Mouse (Mus musculus) kidney, adult 2 months (tissue): Measurements from ENCODE around the gene Hdac11.

Experiments used
- CTCF ChIP-seq: fragments of 200-500 bp; conservative IDR thresholded peaks from 2 replicates; pipeline ENCODE4 v1.5.1; 2011; ENCODE audit warnings: low read depth, mild to moderate bottlenecking, control low read depth, low read length, moderate library complexity, mixed read lengths; ENCODE audit not compliant: insufficient read depth, insufficient read length
- POLR2A ChIP-seq: fragments of 200-500 bp; IDR thresholded peaks from one replicate; pipeline ENCODE4 v1.6.1; 2011; ENCODE audit warnings: low read depth, low read length, control low read depth

DNA sequence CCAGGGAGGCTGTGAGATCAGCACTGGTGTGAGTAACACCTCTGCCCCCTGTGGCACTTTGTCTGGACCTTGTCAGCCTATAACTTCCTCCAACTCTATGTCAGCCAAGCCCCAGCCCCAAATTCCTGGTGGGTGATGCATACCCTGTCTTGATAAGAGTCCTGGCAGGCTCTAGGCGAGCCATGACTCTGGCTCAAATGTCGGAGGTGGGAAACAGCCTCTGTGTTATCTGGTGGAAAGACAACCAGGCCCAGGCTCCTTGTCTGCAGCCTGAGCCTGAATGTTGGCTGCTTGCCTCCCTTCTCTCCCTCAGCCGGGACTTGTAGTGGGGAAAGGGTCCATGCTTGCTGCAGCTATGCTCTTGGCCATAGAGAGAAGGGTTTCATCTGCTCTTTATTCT is 54.4 kb downstream of the Hdac11 start:
- TF ChIP-seq CTCF (no peak), POLR2A (no peak)
